In the genomic region with DNA sequence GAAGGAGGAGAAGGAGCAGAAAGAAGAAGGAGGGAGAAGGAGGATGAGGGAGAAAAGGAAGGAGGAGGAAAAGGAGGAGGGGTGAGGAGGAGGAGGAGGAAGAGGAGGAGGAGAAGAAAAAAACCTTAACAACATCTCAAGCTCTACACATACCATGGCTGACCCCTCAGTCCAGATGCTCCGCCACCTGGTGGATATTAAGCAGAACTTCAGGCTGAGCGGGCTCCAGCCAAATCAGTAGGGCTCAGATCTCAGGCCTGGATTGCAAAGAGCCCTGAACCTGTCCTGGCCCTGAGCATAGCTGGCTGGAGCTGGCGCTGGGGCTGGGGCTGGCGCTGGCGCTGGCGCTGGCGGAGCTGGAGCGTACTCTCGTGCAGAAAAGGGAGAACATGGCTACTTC, we compare ENCODE assay signal across 7 mouse cellular contexts. TPM values are rescaled to one million over a fixed set of nuclear protein-coding genes. Genes with fewer than 3 reads are reported as not detected.
DNase-seq lines count a peak whose midpoint lies in the region; ATAC-seq and TF ChIP-seq lines count a peak whose summit lies in the region.

No protein-coding gene starts in this region.

- peak; percentile 73 for TF ChIP-seq CTCF in G1E (IDR thresholded peaks at IDR 0.05; ENCODE audit: low read depth, low read length)
- peak; percentile 94 for TF ChIP-seq CTCF in kidney, postnatal 0 days (IDR thresholded peaks at IDR 0.05; ENCODE audit: low read depth)

- H3K27ac ChIP-seq in embryonic facial prominence, embryonic 11.5 days (replicated peaks; ENCODE audit: low read depth, low read length) = no peak overlapping the region
- no peak overlapping the region for H3K27ac ChIP-seq in heart, embryonic 14.5 days (replicated peaks in 1 of 2; ENCODE audit: control insufficient read depth in 1 of 2, insufficient read depth in 1 of 2, low read depth in 2 of 2, low read length in 2 of 2)
- H3K27ac ChIP-seq in kidney, postnatal 0 days = no peak overlapping the region

- H3K9me3 ChIP-seq in G1E (replicated peaks) = no peaks in the 10 kb centered on the region
- H3K9me3 ChIP-seq in embryonic facial prominence, embryonic 11.5 days (replicated peaks; ENCODE audit: control insufficient read depth, low read length) = no peaks in the 10 kb centered on the region
- H3K9me3 ChIP-seq in heart, embryonic 14.5 days (ENCODE audit: control insufficient read depth, low read length) = no peaks in the 10 kb centered on the region
- H3K9me3 ChIP-seq in kidney, postnatal 0 days (replicated peaks; ENCODE audit: low read length) = no peaks in the 10 kb centered on the region

- 1% methylated on average over 9 of the region's 9 CpGs for WGBS in embryonic facial prominence, embryonic 11.5 days
- WGBS in heart, embryonic 14.5 days = 2% methylated on average over 9 of the region's 9 CpGs
- WGBS in kidney, postnatal 0 days = 5% methylated on average over 9 of the region's 9 CpGs

- ATAC-seq in G1E (ENCODE audit: extremely low read depth, insufficient number of reproducible peaks, low FRiP score, poor library complexity, severe bottlenecking) = no peak; the same call in 1 of the 2 replicates
- ATAC-seq in embryonic facial prominence, embryonic 11.5 days (replicated peaks; ENCODE audit: insufficient number of reproducible peaks, low FRiP score, low TSS enrichment, low read depth) = peak; percentile 61; the same call in 1 of the 2 replicates
- ATAC-seq in heart, embryonic 14.5 days (ENCODE audit: insufficient number of reproducible peaks, insufficient read depth, low FRiP score, low read depth) = peak; percentile 44; the same call in 1 of the 2 replicates
- ATAC-seq in kidney, postnatal 0 days (replicated peaks; ENCODE audit: low FRiP score, low read depth) = peak; percentile 65

- H3K27me3 ChIP-seq in G1E (ENCODE audit: insufficient read depth, low read length) = peaks cover 51% of the 10 kb centered on the region
- H3K27me3 ChIP-seq in embryonic facial prominence, embryonic 11.5 days (ENCODE audit: control insufficient read depth, insufficient read depth, low read length) = no peaks in the 10 kb centered on the region
- H3K27me3 ChIP-seq in heart, embryonic 14.5 days (ENCODE audit: control insufficient read depth, insufficient read depth, low read length) = no peaks in the 10 kb centered on the region
- no peaks in the 10 kb centered on the region for H3K27me3 ChIP-seq in kidney, postnatal 0 days (ENCODE audit: insufficient read depth, low read length)

- H3K4me3 ChIP-seq in G1E (ENCODE audit: low read depth, low read length) = no peak overlapping the region
- H3K4me3 ChIP-seq in embryonic facial prominence, embryonic 11.5 days (ENCODE audit: low read depth, low read length) = no peak overlapping the region
- no peak overlapping the region for H3K4me3 ChIP-seq in heart, embryonic 14.5 days (ENCODE audit: control insufficient read depth in 1 of 2, insufficient read depth in 1 of 2, low read depth in 1 of 2, low read length in 2 of 2)
- no peak overlapping the region for H3K4me3 ChIP-seq in kidney, postnatal 0 days (replicated peaks; ENCODE audit: low read depth, low read length)

- no peaks in the 10 kb centered on the region for H3K36me3 ChIP-seq in G1E (replicated peaks)
- H3K36me3 ChIP-seq in embryonic facial prominence, embryonic 11.5 days (replicated peaks; ENCODE audit: control insufficient read depth, insufficient read depth, low read depth, low read length) = no peaks in the 10 kb centered on the region; the same call in 1 of the 2 replicates
- no peaks in the 10 kb centered on the region for H3K36me3 ChIP-seq in heart, embryonic 14.5 days (ENCODE audit: control insufficient read depth, insufficient read depth, low read length)
- H3K36me3 ChIP-seq in kidney, postnatal 0 days (ENCODE audit: insufficient read depth, low read length) = no peaks in the 10 kb centered on the region

- DNase-seq in G1E (ENCODE audit: low spot score) = peak; percentile 69
- DNase-seq in adrenal gland, postnatal 10 days = peak; percentile 83
- DNase-seq in embryonic facial prominence, embryonic 11.5 days (ENCODE audit: low spot score) = peak; percentile 89
- peak; percentile 92 for DNase-seq in kidney, postnatal 0 days (ENCODE audit: low spot score)
- DNase-seq in lung, postnatal 25 days (ENCODE audit: low spot score) = peak; percentile 86
- peak; percentile 87 for DNase-seq in retina, embryonic 14.5 days (ENCODE audit: low spot score)

- H3K4me1 ChIP-seq in G1E (ENCODE audit: insufficient read depth, low read depth, low read length) = no peaks in the 10 kb centered on the region
- no peaks in the 10 kb centered on the region for H3K4me1 ChIP-seq in embryonic facial prominence, embryonic 11.5 days (ENCODE audit: control insufficient read depth, insufficient read depth, low read length)
- no peaks in the 10 kb centered on the region for H3K4me1 ChIP-seq in heart, embryonic 14.5 days (ENCODE audit: control insufficient read depth in 2 of 2, insufficient read depth in 2 of 2, low read length in 2 of 2)
- peaks cover 3% of the 10 kb centered on the region; the same call in 1 of the 2 replicates for H3K4me1 ChIP-seq in kidney, postnatal 0 days (replicated peaks; ENCODE audit: insufficient read depth, low read length)

- H3K9ac ChIP-seq in embryonic facial prominence, embryonic 11.5 days (replicated peaks; ENCODE audit: low read length) = no peak overlapping the region
- H3K9ac ChIP-seq in heart, embryonic 14.5 days (ENCODE audit: low read length) = no peak overlapping the region
- no peak overlapping the region for H3K9ac ChIP-seq in kidney, postnatal 0 days (ENCODE audit: low read depth, low read length)

- no peak overlapping the region for H3K4me2 ChIP-seq in embryonic facial prominence, embryonic 11.5 days (ENCODE audit: low read depth, low read length)
- no peak overlapping the region for H3K4me2 ChIP-seq in heart, embryonic 14.5 days (ENCODE audit: low read length)
- H3K4me2 ChIP-seq in kidney, postnatal 0 days (ENCODE audit: low read length) = no peak overlapping the region

RNA-seq across cellular contexts. Expression of a gene that starts 14.7 kb away (rescaled TPM):
- total RNA-seq in G1E (2014; fragmentation: Nextera tagmentation) (not detected in 2 replicates), G1E (2017) (0.06 TPM in 1 of 2 replicates, not detected in the other)
- not detected in 2 replicates for polyA plus RNA-seq in G1E (2012)
- under 1 TPM; 0.51 to 0.73 TPM for total RNA-seq in adrenal gland, postnatal 10 days (2021)
- polyA plus RNA-seq in embryonic facial prominence, embryonic 11.5 days (2014; fragmentation: Nextera tagmentation; extraction: Ambion mirVana) = 6.6 and 8.3 TPM in 2 replicates
- 0.78 and 1.1 TPM in 2 replicates for polyA plus RNA-seq in heart, embryonic 14.5 days (2014; fragmentation: Nextera tagmentation; extraction: Ambion mirVana)
- 4.2 and 6.1 TPM in 2 replicates for polyA plus RNA-seq in kidney, postnatal 0 days (2015; fragmentation: Nextera tagmentation; extraction: Ambion mirVana)

RNA-seq across cellular contexts. Expression of a gene that starts 27.1 kb away (rescaled TPM):
- total RNA-seq in G1E (2014; fragmentation: Nextera tagmentation) = not detected in 2 replicates
- 0.05 and 0.12 TPM in 2 replicates for total RNA-seq in G1E (2017)
- not detected in 2 replicates for polyA plus RNA-seq in G1E (2012)
- total RNA-seq in adrenal gland, postnatal 10 days (2021) = 10 to 100 TPM; 25.0 to 34.3 TPM
- 26.9 and 30.2 TPM in 2 replicates for polyA plus RNA-seq in embryonic facial prominence, embryonic 11.5 days (2014; fragmentation: Nextera tagmentation; extraction: Ambion mirVana)
- 38.4 and 39.7 TPM in 2 replicates for polyA plus RNA-seq in heart, embryonic 14.5 days (2014; fragmentation: Nextera tagmentation; extraction: Ambion mirVana)
- 79.5 and 83.5 TPM in 2 replicates for polyA plus RNA-seq in kidney, postnatal 0 days (2015; fragmentation: Nextera tagmentation; extraction: Ambion mirVana)

RNA-seq across cellular contexts. Expression of a gene that starts 29.7 kb away (rescaled TPM):
- total RNA-seq in G1E (2014; fragmentation: Nextera tagmentation) (not detected in 2 replicates), G1E (2017) (0.12 TPM in 1 of 2 replicates, not detected in the other)
- not detected in 2 replicates for polyA plus RNA-seq in G1E (2012)
- 1 to 10 TPM; 1.7 to 2.2 TPM for total RNA-seq in adrenal gland, postnatal 10 days (2021)
- 39.1 and 39.5 TPM in 2 replicates for polyA plus RNA-seq in embryonic facial prominence, embryonic 11.5 days (2014; fragmentation: Nextera tagmentation; extraction: Ambion mirVana)
- polyA plus RNA-seq in heart, embryonic 14.5 days (2014; fragmentation: Nextera tagmentation; extraction: Ambion mirVana) = 6.0 and 6.7 TPM in 2 replicates
- polyA plus RNA-seq in kidney, postnatal 0 days (2015; fragmentation: Nextera tagmentation; extraction: Ambion mirVana) = 24.4 and 25.4 TPM in 2 replicates

RNA-seq across cellular contexts. Expression of a gene that starts 37.7 kb away (rescaled TPM):
- not detected in 2 replicates for total RNA-seq in G1E (2014; fragmentation: Nextera tagmentation)
- total RNA-seq in G1E (2017) = 0.66 TPM in 1 of 2 replicates, not detected in the other
- not detected in 2 replicates for polyA plus RNA-seq in G1E (2012)
- total RNA-seq in adrenal gland, postnatal 10 days (2021) = 10 to 100 TPM; 46.7 to 53.1 TPM
- polyA plus RNA-seq in embryonic facial prominence, embryonic 11.5 days (2014; fragmentation: Nextera tagmentation; extraction: Ambion mirVana) = 39.8 and 45.7 TPM in 2 replicates
- 48.2 and 48.9 TPM in 2 replicates for polyA plus RNA-seq in heart, embryonic 14.5 days (2014; fragmentation: Nextera tagmentation; extraction: Ambion mirVana)
- 75.8 and 82.2 TPM in 2 replicates for polyA plus RNA-seq in kidney, postnatal 0 days (2015; fragmentation: Nextera tagmentation; extraction: Ambion mirVana)

RNA-seq across cellular contexts. Expression of a gene that starts 41.7 kb away (rescaled TPM):
- total RNA-seq in G1E (2014; fragmentation: Nextera tagmentation) (not detected in 2 replicates), G1E (2017) (0.17 and 1.4 TPM in 2 replicates)
- polyA plus RNA-seq in G1E (2012) = 0.05 and 0.10 TPM in 2 replicates
- 10 to 100 TPM; 62.8 to 68.9 TPM for total RNA-seq in adrenal gland, postnatal 10 days (2021)
- 17.8 and 17.9 TPM in 2 replicates for polyA plus RNA-seq in embryonic facial prominence, embryonic 11.5 days (2014; fragmentation: Nextera tagmentation; extraction: Ambion mirVana)
- polyA plus RNA-seq in heart, embryonic 14.5 days (2014; fragmentation: Nextera tagmentation; extraction: Ambion mirVana) = 31.0 and 38.6 TPM in 2 replicates
- 85.4 and 90.7 TPM in 2 replicates for polyA plus RNA-seq in kidney, postnatal 0 days (2015; fragmentation: Nextera tagmentation; extraction: Ambion mirVana)

Comparison
In these comparisons a context has a peak if more than half of its experiments do, and no peak if none do; other contexts are left out.
1. RNA of a gene that starts 27.1 kb away (polyA plus RNA-seq): 79.5 to 83.5 TPM in kidney, postnatal 0 days, 38.4 to 39.7 TPM in heart, embryonic 14.5 days and 26.9 to 30.2 TPM in embryonic facial prominence, embryonic 11.5 days; not detected in G1E; every median in the first group is over 10 times any median in the second.
2. Peak in every context shown above with its lines, with median percentiles within 50 percentile points of each other: DNase-seq.